Mouse (Mus musculus) liver, adult 2 months (tissue): ENCODE data around the gene BC005561.

Experiments used
- CTCF ChIP-seq: fragments of 200-500 bp; IDR thresholded peaks from 2 replicates; pipeline ENCODE4 v1.5.1; 2011; ENCODE audit warnings: low read depth, low read length, control low read depth
- POLR2A ChIP-seq: fragments of 200-500 bp; IDR thresholded peaks from 2 replicates; pipeline ENCODE4 v1.6.1; 2011; ENCODE audit warnings: low read length, control low read depth; ENCODE audit not compliant: insufficient read depth; ENCODE audit errors: extremely low read depth

GRCm38 (mm10) chr5:104470981-104471391 is 37.2 kb upstream of the BC005561 start:
- TF ChIP-seq CTCF (no peak), POLR2A (no peak)
